Mouse (Mus musculus) CH12.LX (cell line): ENCODE measurements around the gene Tiam1. TPM values are rescaled to one million over a fixed set of nuclear protein-coding genes. Genes with fewer than 3 reads are reported as not detected.

ENCODE experiments used
- DNase-seq: peaks from one replicate; pipeline ENCODE4 v3.0.0-alpha.2; 2013; ENCODE audit errors: extremely low read depth
- H3K27ac ChIP-seq: 2 replicates; pipeline ENCODE4 v1.5.1; 2012; ENCODE audit warnings: low read depth, mild to moderate bottlenecking, control low read depth, moderate library complexity; ENCODE audit not compliant: insufficient read depth
- H3K27me3 ChIP-seq: replicated peaks from 2 replicates; pipeline ENCODE3; 2012; ENCODE audit warnings: inconsistent platforms
- H3K36me3 ChIP-seq, 2 experiments: replicated peaks in 1 of 2; 2 replicates each; pipeline versions ENCODE3 to v1.6.1; 2012; ENCODE audit warnings: inconsistent platforms in 1 of 2, low read length in 1 of 2, mild to moderate bottlenecking in 1 of 2, mixed read lengths in 1 of 2, moderate library complexity in 1 of 2; ENCODE audit not compliant: control insufficient read depth in 1 of 2, insufficient read depth in 1 of 2
- H3K4me1 ChIP-seq, 2 experiments: 2 replicates each; pipeline ENCODE4 v1.6.1; 2012; ENCODE audit warnings: inconsistent platforms in 1 of 2, moderate library complexity in 1 of 2; ENCODE audit not compliant: insufficient read depth in 2 of 2, control insufficient read depth in 1 of 2
- H3K4me2 ChIP-seq: 2 replicates; pipeline ENCODE4 v1.6.1; 2012; ENCODE audit warnings: low read depth, mild to moderate bottlenecking, control low read depth; ENCODE audit not compliant: poor library complexity, insufficient read depth, severe bottlenecking
- H3K4me3 ChIP-seq, 3 experiments: fragments of 150-350 bp in 1 of 3; sonication (generic) in 1 of 3; replicated peaks in 1 of 3; 2 replicates each; pipeline versions ENCODE3 to v1.5.1; 2011 to 2012; ENCODE audit warnings: low read depth in 2 of 3, low read length in 2 of 3, mild to moderate bottlenecking in 2 of 3, moderate library complexity in 2 of 3, control low read depth in 1 of 3, improper control_type of control experiment in 1 of 3, inconsistent platforms in 1 of 3, mixed read lengths in 1 of 3; ENCODE audit not compliant: poor library complexity in 1 of 3
- H3K79me2 ChIP-seq: replicated peaks from 2 replicates; pipeline ENCODE4 v1.6.1; 2012; ENCODE audit warnings: mild to moderate bottlenecking, moderate library complexity; ENCODE audit not compliant: control insufficient read depth, poor library complexity, insufficient read depth, severe bottlenecking; ENCODE audit errors: extremely low read depth
- H3K9ac ChIP-seq: 2 replicates; pipeline ENCODE4 v1.6.1; 2012; ENCODE audit warnings: low read depth, mild to moderate bottlenecking, control low read depth, moderate library complexity; ENCODE audit not compliant: insufficient read depth
- H3K9me3 ChIP-seq: replicated peaks from 2 replicates; pipeline ENCODE3; 2012; ENCODE audit warnings: low read length, inconsistent platforms, mixed read lengths
- CHD2 ChIP-seq: IDR thresholded peaks from 2 replicates; pipeline ENCODE4 v1.6.1; 2011; ENCODE audit warnings: low read length, improper control_type of control experiment
- CTCF ChIP-seq, 2 experiments: IDR thresholded peaks in 1 of 2; conservative IDR thresholded peaks in 1 of 2; 2 replicates each; pipeline ENCODE4 v1.5.1; 2011 to 2012; ENCODE audit warnings: low read depth in 2 of 2, low read length in 2 of 2, improper control_type of control experiment in 1 of 2, inconsistent platforms in 1 of 2, mild to moderate bottlenecking in 1 of 2, moderate library complexity in 1 of 2
- E2F4 ChIP-seq: IDR thresholded peaks from 2 replicates; pipeline ENCODE4 v1.6.1; 2011; ENCODE audit warnings: low read depth, low read length, improper control_type of control experiment; ENCODE audit not compliant: insufficient replicate concordance
- EP300 ChIP-seq: IDR thresholded peaks from 2 replicates; pipeline ENCODE4 v1.6.1; 2011; ENCODE audit warnings: low read length, improper control_type of control experiment
- ETS1 ChIP-seq: conservative IDR thresholded peaks from 2 replicates; pipeline ENCODE4 v1.6.1; 2012; ENCODE audit warnings: low read depth, mild to moderate bottlenecking, inconsistent platforms, low read length, improper control_type of control experiment, moderate library complexity
- GABPA ChIP-seq: IDR thresholded peaks from 2 replicates; pipeline ENCODE4 v1.6.1; 2012; ENCODE audit warnings: low read depth, low read length, improper control_type of control experiment, inconsistent platforms; ENCODE audit not compliant: insufficient replicate concordance
- HCFC1 ChIP-seq: IDR thresholded peaks from 2 replicates; pipeline ENCODE4 v1.6.1; 2012; ENCODE audit warnings: low read depth, mild to moderate bottlenecking, inconsistent platforms, low read length, improper control_type of control experiment
- JUN ChIP-seq: IDR thresholded peaks from 2 replicates; pipeline ENCODE4 v1.6.1; 2011; ENCODE audit warnings: low read depth, mild to moderate bottlenecking, low read length, improper control_type of control experiment, moderate library complexity; ENCODE audit not compliant: insufficient read depth
- JUND ChIP-seq: conservative IDR thresholded peaks from 2 replicates; pipeline ENCODE4 v1.6.1; 2011; ENCODE audit warnings: low read depth, low read length, improper control_type of control experiment
- KAT2A ChIP-seq: IDR thresholded peaks from 2 replicates; pipeline ENCODE4 v1.6.1; 2012; ENCODE audit warnings: low read length, improper control_type of control experiment, inconsistent platforms; ENCODE audit not compliant: insufficient replicate concordance
- MAFK ChIP-seq: IDR thresholded peaks from 2 replicates; pipeline ENCODE4 v1.6.1; 2011; ENCODE audit warnings: low read length, improper control_type of control experiment; ENCODE audit not compliant: insufficient replicate concordance
- MAX ChIP-seq: IDR thresholded peaks from 2 replicates; pipeline ENCODE4 v1.6.1; 2011; ENCODE audit warnings: low read length, improper control_type of control experiment
- MXI1 ChIP-seq: IDR thresholded peaks from 2 replicates; pipeline ENCODE4 v1.6.1; 2011; ENCODE audit warnings: mild to moderate bottlenecking, low read depth, low read length, improper control_type of control experiment
- MYC ChIP-seq: IDR thresholded peaks from 2 replicates; pipeline ENCODE4 v1.6.1; 2011; ENCODE audit warnings: low read depth, mild to moderate bottlenecking, improper control_type of control experiment, low read length
- PAX5 ChIP-seq: IDR thresholded peaks from 2 replicates; pipeline ENCODE4 v1.6.1; 2012; ENCODE audit warnings: low read length, inconsistent platforms, mixed read lengths
- POLR2A ChIP-seq: IDR thresholded peaks from 2 replicates; pipeline ENCODE4 v1.6.1; 2011; ENCODE audit warnings: low read depth, mild to moderate bottlenecking, improper control_type of control experiment, low read length
- POLR2AphosphoS2 ChIP-seq: IDR thresholded peaks from 2 replicates; pipeline ENCODE4 v1.6.1; 2011; ENCODE audit warnings: low read depth, low read length, improper control_type of control experiment
- RCOR1 ChIP-seq: conservative IDR thresholded peaks from 2 replicates; pipeline ENCODE4 v1.6.1; 2012; ENCODE audit warnings: low read depth, mild to moderate bottlenecking, inconsistent platforms, low read length, improper control_type of control experiment
- SIN3A ChIP-seq: IDR thresholded peaks from 2 replicates; pipeline ENCODE4 v1.6.1; 2012; ENCODE audit warnings: low read length, improper control_type of control experiment, inconsistent platforms
- SMC3 ChIP-seq: IDR thresholded peaks from 2 replicates; pipeline ENCODE4 v1.6.1; 2011; ENCODE audit warnings: low read depth, low read length, improper control_type of control experiment
- UBTF ChIP-seq: IDR thresholded peaks from 2 replicates; pipeline ENCODE4 v1.6.1; 2012; ENCODE audit warnings: low read depth, mild to moderate bottlenecking, inconsistent platforms, low read length, improper control_type of control experiment, moderate library complexity
- USF2 ChIP-seq: conservative IDR thresholded peaks from 2 replicates; pipeline ENCODE4 v1.6.1; 2011; ENCODE audit warnings: low read depth, low read length, improper control_type of control experiment
- ZC3H11A ChIP-seq: IDR thresholded peaks from 2 replicates; pipeline ENCODE4 v1.6.1; 2012; ENCODE audit warnings: low read depth, mild to moderate bottlenecking, inconsistent platforms, low read length, improper control_type of control experiment
- ZMIZ1 ChIP-seq: IDR thresholded peaks from 2 replicates; pipeline ENCODE4 v1.6.1; 2012; ENCODE audit warnings: low read depth, mild to moderate bottlenecking, inconsistent platforms, low read length, improper control_type of control experiment
- dilution Hi-C: fragments of 300-500 bp; cut with MboI; formaldehyde crosslinking; loops from 2 replicates; pipeline ENCODE4 v1.14.3; 2020; ENCODE audit warnings: low sequenced_read_pairs; ENCODE audit not compliant: extremely low pct_unique_long_range_greater_than_20kb, extremely low pct_ligation_motif_present
- in situ Hi-C: fragments of 300-500 bp; cut with MboI; formaldehyde crosslinking; loops from 3 replicates; pipeline ENCODE4 v1.14.3; 2019; ENCODE audit warnings: low sequenced_read_pairs, low pct_ligation_motif_present, low pct_unique_long_range_greater_than_20kb, mixed read lengths
- polyA plus RNA-seq: library from polyadenylated mRNA; unstranded; fragments of >175 nt; gene quantifications from 2 replicates; pipeline ENCODE4 v1.2.1, GENCODE M21; 2012; ENCODE audit warnings: low read depth; ENCODE audit not compliant: insufficient read length
- total RNA-seq, 2 experiments: library from RNA; depleted of rRNA; stranded (reverse); fragments of 300-350 nt in 1 of 2; fragments of >200 nt in 1 of 2; gene quantifications; 2 replicates each; pipeline ENCODE4 v1.2.3; 2012 to 2014

Gene Tiam1
- total and polyA plus RNA-seq, 3 experiments, result 0.03 to 0.40 (median 0.04) TPM

DNA sequence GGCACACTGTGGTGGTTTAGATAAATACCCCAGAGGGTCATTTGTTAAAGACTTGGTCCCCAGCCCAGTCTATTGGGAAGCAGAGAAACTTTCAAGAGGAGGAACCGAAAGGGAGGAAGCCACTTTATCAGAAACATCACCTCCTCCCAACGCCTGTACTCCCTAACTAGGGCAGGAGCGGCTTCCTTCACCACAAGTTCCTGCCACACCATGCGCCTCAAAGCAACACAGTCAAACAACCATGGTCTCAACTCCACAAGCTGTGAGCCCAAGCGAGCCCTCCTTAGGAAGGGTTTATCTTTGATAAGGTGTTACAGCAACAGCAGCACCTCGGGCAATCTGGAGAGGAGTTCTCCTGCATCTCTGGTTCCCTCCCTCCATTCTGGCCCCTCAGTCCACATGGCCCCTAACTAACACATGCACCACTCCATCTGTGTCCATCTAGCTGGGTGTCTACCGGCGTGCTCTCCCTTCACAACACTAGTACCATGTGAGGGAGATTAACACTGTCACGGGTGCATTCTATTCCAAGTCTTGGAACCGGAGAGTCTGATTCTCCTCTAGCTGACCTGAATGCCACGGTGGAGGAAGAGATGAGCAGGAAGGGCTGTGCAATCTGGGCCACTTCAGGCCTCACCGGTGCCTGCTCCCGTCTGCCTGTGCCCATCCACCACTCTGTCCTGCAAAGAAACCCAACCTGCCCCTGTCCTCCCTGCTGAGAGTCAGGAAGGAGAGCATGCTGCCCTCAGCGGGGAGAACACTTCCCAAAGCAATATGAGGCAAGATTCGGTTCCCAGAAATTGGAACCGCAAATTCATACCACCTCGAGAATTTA, 149.4 kb downstream of the Tiam1 start:
- dilution Hi-C loops, result no loop called here
- H3K4me1 ChIP-seq, result no peaks in the 10 kb centered on the region
- no peak for TF ChIP-seq CTCF (conservative IDR thresholded peaks at IDR 0.05 in 1 of 2, IDR thresholded peaks at IDR 0.05 in 1 of 2; ENCODE audit: low read depth in 2 of 2, low read length in 2 of 2)
- no peak for TF ChIP-seq EP300
- no peak for TF ChIP-seq HCFC1
- TF ChIP-seq E2F4, result no peak
- no peak for TF ChIP-seq PAX5
- no peak for TF ChIP-seq UBTF
- TF ChIP-seq MAFK, result no peak
- no peak for TF ChIP-seq SMC3
- no peak for TF ChIP-seq JUN
- TF ChIP-seq SIN3A, result no peak
- TF ChIP-seq ETS1, result no peak
- no peak for TF ChIP-seq CHD2
- no peak for TF ChIP-seq JUND
- TF ChIP-seq MXI1, result no peak
- no peak for TF ChIP-seq ZC3H11A
- TF ChIP-seq POLR2AphosphoS2, result no peak
- TF ChIP-seq ZMIZ1, result no peak
- no peak for TF ChIP-seq GABPA
- TF ChIP-seq MAX, result no peak
- TF ChIP-seq USF2, result no peak
- TF ChIP-seq, all 38 proteins: peak for 0
- Histone ChIP-seq H3K27me3 (peaks cover 3% of the 10 kb centered on the region), H3K27ac (no peak overlapping the region), H3K9me3 (peaks cover 48% of the 10 kb centered on the region), H3K79me2 (no peaks in the 10 kb centered on the region), H3K36me3 (no peaks in the 10 kb centered on the region), H3K4me3 (no peak overlapping the region), H3K9ac (no peak overlapping the region), H3K4me2 (no peak overlapping the region)
- in situ Hi-C loops, result no loop called here
- DNase-seq, result no peak

DNA sequence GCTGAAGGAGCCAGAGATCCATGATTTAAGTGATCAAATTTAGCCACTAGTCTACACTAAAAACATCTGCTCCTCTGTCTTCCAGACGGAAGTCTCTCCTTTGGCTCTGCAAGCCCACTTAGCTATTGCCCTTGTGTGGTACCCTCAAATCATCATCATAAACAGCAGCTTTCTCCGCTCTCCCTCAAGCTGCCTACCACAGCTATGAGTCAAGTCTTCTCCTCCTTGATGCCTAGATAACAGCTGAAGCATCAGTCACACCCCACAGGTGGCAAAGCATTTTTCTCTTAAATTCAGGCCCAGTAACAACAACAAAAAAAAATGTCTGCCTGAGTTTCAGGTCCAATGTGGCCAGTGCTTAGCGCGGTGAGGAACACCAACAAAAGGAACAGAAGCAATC, 150.1 kb downstream of the Tiam1 start:
- Histone ChIP-seq H3K4me1 (no peaks in the 10 kb centered on the region), H3K9me3 (peaks cover 50% of the 10 kb centered on the region), H3K79me2 (no peaks in the 10 kb centered on the region), H3K9ac (no peak overlapping the region), H3K36me3 (no peaks in the 10 kb centered on the region), H3K4me3 (no peak overlapping the region), H3K27me3 (peaks cover 3% of the 10 kb centered on the region), H3K4me2 (no peak overlapping the region), H3K27ac (no peak overlapping the region)
- dilution Hi-C loops, result no loop called here
- DNase-seq, result no peak
- TF ChIP-seq POLR2A (no peak), MYC (no peak), CTCF (conservative IDR thresholded peaks at IDR 0.05 in 1 of 2, IDR thresholded peaks at IDR 0.05 in 1 of 2; ENCODE audit: low read depth in 2 of 2, low read length in 2 of 2) (no peak), RCOR1 (no peak), SIN3A (no peak), EP300 (no peak), KAT2A (no peak)
- in situ Hi-C loops, result no loop called here
